ENCODE assay signal across 8 mouse cellular contexts in genomic region chr7:135792918-135793317, GRCm38 (mm10).
DNase-seq lines count a peak whose midpoint lies in the region; ATAC-seq lines count a peak whose summit lies in the region.

No protein-coding gene starts in this region.

- 44% methylated on average over 8 of the region's 8 CpGs for WGBS in forebrain, embryonic 11.5 days
- 36% methylated on average over 8 of the region's 8 CpGs for WGBS in forebrain, embryonic 13.5 days
- 34% methylated on average over 8 of the region's 8 CpGs for WGBS in embryonic facial prominence, embryonic 11.5 days
- WGBS in liver, embryonic 15.5 days (ENCODE audit: insufficient replicate concordance): 20% methylated on average over 8 of the region's 8 CpGs

- H3K9ac ChIP-seq in forebrain, embryonic 11.5 days (ENCODE audit: low read length): no peak overlapping the region
- no peak overlapping the region for H3K9ac ChIP-seq in forebrain, embryonic 13.5 days
- H3K9ac ChIP-seq in embryonic facial prominence, embryonic 11.5 days (replicated peaks; ENCODE audit: low read length): no peak overlapping the region
- H3K9ac ChIP-seq in liver, embryonic 15.5 days: no peak overlapping the region

- no peaks in the 10 kb centered on the region for H3K36me3 ChIP-seq in forebrain, embryonic 11.5 days (ENCODE audit: control insufficient read depth, insufficient read depth, low read length)
- no peaks in the 10 kb centered on the region for H3K36me3 ChIP-seq in forebrain, embryonic 13.5 days (ENCODE audit: poor library complexity, severe bottlenecking)
- H3K36me3 ChIP-seq in embryonic facial prominence, embryonic 11.5 days (replicated peaks; ENCODE audit: control insufficient read depth, insufficient read depth, low read depth, low read length): no peaks in the 10 kb centered on the region
- no peaks in the 10 kb centered on the region for H3K36me3 ChIP-seq in liver, embryonic 15.5 days (replicated peaks)

- no peak overlapping the region for H3K4me3 ChIP-seq in forebrain, embryonic 11.5 days (ENCODE audit: low read depth, low read length)
- H3K4me3 ChIP-seq in forebrain, embryonic 13.5 days: no peak overlapping the region
- no peak overlapping the region for H3K4me3 ChIP-seq in embryonic facial prominence, embryonic 11.5 days (ENCODE audit: low read depth, low read length)
- H3K4me3 ChIP-seq in liver, embryonic 15.5 days (replicated peaks): no peak overlapping the region

- no peak for ATAC-seq in forebrain, embryonic 11.5 days (replicated peaks; ENCODE audit: low FRiP score)
- no peak for ATAC-seq in forebrain, embryonic 13.5 days
- no peak for ATAC-seq in embryonic facial prominence, embryonic 11.5 days (replicated peaks; ENCODE audit: insufficient number of reproducible peaks, low FRiP score, low TSS enrichment, low read depth)
- peak; percentile 83 for ATAC-seq in liver, embryonic 15.5 days (ENCODE audit: insufficient read depth)
- ATAC-seq in activated CD4-positive, CD25-positive, alpha-beta regulatory T cell, adult 4 months: no peak

- H3K27me3 ChIP-seq in forebrain, embryonic 11.5 days (ENCODE audit: control insufficient read depth, insufficient read depth, low read length): no peaks in the 10 kb centered on the region
- 0 out of 2 replicates have a peak, but pooled peaks cover 6% of the 10 kb centered on the region for H3K27me3 ChIP-seq in forebrain, embryonic 13.5 days
- no peaks in the 10 kb centered on the region for H3K27me3 ChIP-seq in embryonic facial prominence, embryonic 11.5 days (ENCODE audit: control insufficient read depth, insufficient read depth, low read length)
- peaks cover 46% of the 10 kb centered on the region for H3K27me3 ChIP-seq in liver, embryonic 15.5 days

- H3K4me2 ChIP-seq in forebrain, embryonic 11.5 days (ENCODE audit: low read depth, low read length, severe bottlenecking): no peak overlapping the region
- H3K4me2 ChIP-seq in forebrain, embryonic 13.5 days: no peak overlapping the region
- H3K4me2 ChIP-seq in embryonic facial prominence, embryonic 11.5 days (ENCODE audit: low read depth, low read length): no peak overlapping the region
- no peak overlapping the region for H3K4me2 ChIP-seq in liver, embryonic 15.5 days

- peaks cover 5% of the 10 kb centered on the region for H3K4me1 ChIP-seq in forebrain, embryonic 11.5 days (replicated peaks; ENCODE audit: control insufficient read depth, insufficient read depth, low read length)
- H3K4me1 ChIP-seq in forebrain, embryonic 13.5 days: peaks cover 18% of the 10 kb centered on the region
- no peaks in the 10 kb centered on the region for H3K4me1 ChIP-seq in embryonic facial prominence, embryonic 11.5 days (ENCODE audit: control insufficient read depth, insufficient read depth, low read length)
- H3K4me1 ChIP-seq in liver, embryonic 15.5 days (replicated peaks): peaks cover 16% of the 10 kb centered on the region

- no peaks in the 10 kb centered on the region for H3K9me3 ChIP-seq in forebrain, embryonic 11.5 days (ENCODE audit: control insufficient read depth, low read length)
- H3K9me3 ChIP-seq in forebrain, embryonic 13.5 days (replicated peaks): no peaks in the 10 kb centered on the region
- no peaks in the 10 kb centered on the region for H3K9me3 ChIP-seq in embryonic facial prominence, embryonic 11.5 days (replicated peaks; ENCODE audit: control insufficient read depth, low read length)
- H3K9me3 ChIP-seq in liver, embryonic 15.5 days (replicated peaks): no peaks in the 10 kb centered on the region

- H3K27ac ChIP-seq in forebrain, embryonic 11.5 days (ENCODE audit: low read depth, low read length): no peak overlapping the region
- no peak overlapping the region for H3K27ac ChIP-seq in forebrain, embryonic 13.5 days
- no peak overlapping the region for H3K27ac ChIP-seq in embryonic facial prominence, embryonic 11.5 days (replicated peaks; ENCODE audit: low read depth, low read length)
- H3K27ac ChIP-seq in liver, embryonic 15.5 days (replicated peaks): peak overlapping the region; percentile 39; the same call in 1 of the 2 replicates

- peak; percentile 69 for DNase-seq in forebrain, embryonic 11.5 days (ENCODE audit: low spot score)
- DNase-seq in right cerebral cortex, adult 18-20 months: peak; percentile 7
- no peak for DNase-seq in right cerebral cortex, postnatal 25 days
- DNase-seq in embryonic facial prominence, embryonic 11.5 days (ENCODE audit: low spot score): peak; percentile 67
- DNase-seq in spleen, postnatal 14 days (ENCODE audit: low spot score in 2 of 2): peak; percentile 37 to 50
